Mouse (Mus musculus): ENCODE results near the gene Psmc3. TPM values are rescaled to one million over a fixed set of nuclear protein-coding genes. Genes with fewer than 3 reads are reported as not detected.

The Psmc3 gene
- polyA plus RNA-seq, 1 experiment from 2014 or later = 280 TPM

DNA sequence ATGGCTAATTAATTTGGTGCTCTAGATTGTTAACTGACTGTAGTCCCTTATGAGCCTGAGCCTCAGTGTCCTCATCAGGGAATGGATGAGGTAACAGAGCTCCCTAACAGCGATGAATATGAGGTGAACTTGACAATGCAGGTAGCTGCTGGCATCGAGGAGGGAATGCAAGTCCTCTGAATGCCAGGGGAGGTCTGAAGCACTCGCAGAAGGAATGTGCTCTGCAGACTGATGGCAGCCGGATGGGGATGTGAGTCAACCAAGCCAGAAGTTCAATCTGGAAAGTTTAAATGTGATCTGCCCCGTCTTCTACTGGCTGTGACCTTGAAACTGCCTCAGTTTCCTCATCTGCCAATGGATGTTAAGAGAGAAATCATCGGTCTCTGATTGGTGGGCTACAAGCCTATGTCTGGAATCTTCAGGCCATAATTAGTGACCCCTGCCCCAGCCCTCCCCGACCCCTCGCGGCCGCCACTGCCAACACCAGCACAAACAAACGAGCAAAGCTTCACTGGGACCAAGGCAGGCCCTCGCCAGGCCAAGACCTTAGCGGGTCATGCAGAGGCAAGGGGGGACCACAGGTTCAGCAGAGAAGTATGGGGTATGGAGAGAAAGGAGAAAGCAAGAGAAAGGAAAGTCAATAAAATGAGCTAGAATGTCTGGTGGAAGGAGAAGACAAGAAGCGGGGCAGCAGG, 15.6 kb downstream of the Psmc3 start:
- H3K27me3 ChIP-seq (replicated peaks; ENCODE audit: control insufficient read depth, insufficient read depth, low read length) = no peaks in the 10 kb centered on the region
- peaks cover 12% of the 10 kb centered on the region for H3K4me1 ChIP-seq (replicated peaks; ENCODE audit: control insufficient read depth, insufficient read depth, low read length)
- peak overlapping the region; percentile 57 for H3K9ac ChIP-seq (ENCODE audit: low read length)
- ATAC-seq (replicated peaks; ENCODE audit: low FRiP score, low TSS enrichment, low read depth) = 0 out of 2 replicates have a peak, but pooled peaks have one; percentile 0
- H3K4me3 ChIP-seq (ENCODE audit: low read depth, low read length) = peak overlapping the region; percentile 71
- peak overlapping the region; percentile 79; the same call in 1 of the 2 replicates for H3K27ac ChIP-seq (ENCODE audit: low read depth)
- whole genome bisulfite sequencing = 6% methylated on average over 14 of the region's 14 CpGs
- H3K4me2 ChIP-seq (ENCODE audit: low read length) = peak overlapping the region; percentile 65
- peaks cover 14% of the 10 kb centered on the region; the same call in 1 of the 2 replicates for H3K36me3 ChIP-seq (ENCODE audit: control insufficient read depth, insufficient read depth, low read length)
- DNase-seq (ENCODE audit: low spot score) = peak; percentile 63
- H3K9me3 ChIP-seq (ENCODE audit: control insufficient read depth, low read length) = no peaks in the 10 kb centered on the region

DNA sequence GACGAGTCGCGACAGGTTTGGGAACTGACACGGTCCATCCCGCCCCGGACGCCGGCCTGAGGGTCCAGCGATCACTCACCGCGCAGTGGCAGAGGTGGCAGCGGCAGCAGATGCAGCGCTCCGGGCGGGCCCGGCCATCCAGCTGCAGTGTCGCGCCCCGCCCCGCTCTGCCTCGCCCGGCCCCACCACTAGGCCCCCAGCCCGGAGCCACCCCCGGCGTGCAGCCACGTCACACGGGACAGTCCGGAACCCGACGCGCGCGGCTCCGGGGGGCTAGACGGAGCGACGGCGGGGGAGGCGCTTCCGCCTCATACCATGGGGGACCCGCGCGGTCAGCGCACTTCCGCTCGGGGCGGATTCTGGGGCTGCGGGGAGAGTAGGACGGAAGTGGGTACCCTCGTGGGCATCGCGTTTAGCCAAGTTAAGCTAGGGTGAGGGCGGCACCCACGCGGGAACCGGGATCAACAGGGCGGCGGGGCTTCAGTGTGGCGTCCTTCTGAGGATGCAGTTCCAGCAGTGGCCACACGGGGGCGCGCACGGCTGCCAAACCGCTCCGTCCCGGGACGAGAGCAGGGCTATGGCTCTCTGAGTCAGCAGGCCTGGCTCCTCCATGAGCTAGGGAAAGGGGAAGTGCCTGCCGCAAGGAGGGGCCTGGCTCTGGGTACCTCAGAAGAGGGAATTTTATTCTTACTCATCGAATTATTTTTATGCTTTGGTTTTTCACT, 16.4 kb downstream of the Psmc3 start, which contains the start of gene Slc39a13:
Gene Slc39a13, minus strand, starts transcription at position 342 of the 725 bp plus-strand sequence.
- H3K9me3 ChIP-seq (ENCODE audit: control insufficient read depth, low read length) = no peaks in the 10 kb centered on the region
- ATAC-seq (replicated peaks; ENCODE audit: low FRiP score, low TSS enrichment, low read depth) = peak; percentile 97
- under 1% methylated on average over 63 of the region's 69 CpGs for WGBS
- peak within 1 kb of the TSS; percentile 65 for H3K4me2 ChIP-seq (ENCODE audit: low read length)
- H3K4me3 ChIP-seq (ENCODE audit: low read depth, low read length) = peak within 1 kb of the TSS; percentile 71
- peaks cover 9% of the 10 kb centered on the region; the same call in 1 of the 2 replicates for H3K36me3 ChIP-seq (ENCODE audit: control insufficient read depth, insufficient read depth, low read length)
- no peaks in the 10 kb centered on the region for H3K27me3 ChIP-seq (replicated peaks; ENCODE audit: control insufficient read depth, insufficient read depth, low read length)
- peak within 1 kb of the TSS; percentile 79 for H3K27ac ChIP-seq (ENCODE audit: low read depth)
- peak; percentile 100 for DNase-seq (ENCODE audit: low spot score)
- H3K4me1 ChIP-seq (replicated peaks; ENCODE audit: control insufficient read depth, insufficient read depth, low read length) = peaks cover 12% of the 10 kb centered on the region
- peak within 1 kb of the TSS; percentile 57 for H3K9ac ChIP-seq (ENCODE audit: low read length)

- Histone ChIP-seq H3K27me3 (replicated peaks; ENCODE audit: control insufficient read depth, insufficient read depth, low read length) (no peaks in the 10 kb centered on the region), H3K9ac (ENCODE audit: low read length) (peak overlapping the region; percentile 57), H3K4me2 (ENCODE audit: low read length) (peak overlapping the region; percentile 65), H3K4me1 (replicated peaks; ENCODE audit: control insufficient read depth, insufficient read depth, low read length) (peaks cover 12% of the 10 kb centered on the region), H3K36me3 (ENCODE audit: control insufficient read depth, insufficient read depth, low read length) (peaks cover 7% of the 10 kb centered on the region; the same call in 1 of the 2 replicates), H3K9me3 (ENCODE audit: control insufficient read depth, low read length) (no peaks in the 10 kb centered on the region), H3K4me3 (ENCODE audit: low read depth, low read length) (peak overlapping the region; percentile 71), H3K27ac (ENCODE audit: low read depth) (peak overlapping the region; percentile 79)
- 85% methylated on average over 10 of the region's 10 CpGs for WGBS
- DNase-seq (ENCODE audit: low spot score) = no peak
- no peak for ATAC-seq (replicated peaks; ENCODE audit: low FRiP score, low TSS enrichment, low read depth)
These were observed 17.2 kb downstream of the Psmc3 start for GRCm38 (mm10) chr2:91071059-91071458.

DNA sequence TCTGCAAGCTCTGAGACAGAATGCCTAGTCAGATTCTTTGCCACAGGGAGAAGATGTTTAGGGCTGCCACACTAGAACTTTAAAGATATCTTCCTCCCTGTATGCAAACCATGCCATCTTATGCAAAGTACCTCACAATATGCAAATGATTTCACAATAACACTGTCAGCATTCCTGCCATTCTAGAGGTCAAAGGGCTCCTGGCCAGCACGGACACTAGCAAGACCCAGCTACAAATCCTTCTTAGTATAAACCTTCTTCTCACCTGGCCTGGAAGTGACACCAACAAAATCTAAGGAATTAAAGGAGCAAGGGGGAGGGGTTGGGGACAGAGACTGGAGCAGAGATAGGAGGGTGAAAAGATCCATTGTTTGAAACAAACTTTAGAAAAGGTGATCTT, 18.3 kb downstream of the Psmc3 start:
- DNase-seq (ENCODE audit: low spot score) (no peak), ATAC-seq (replicated peaks; ENCODE audit: low FRiP score, low TSS enrichment, low read depth) (no peak)
- Histone ChIP-seq H3K4me1 (replicated peaks; ENCODE audit: control insufficient read depth, insufficient read depth, low read length) (peaks cover 12% of the 10 kb centered on the region), H3K9me3 (ENCODE audit: control insufficient read depth, low read length) (no peaks in the 10 kb centered on the region), H3K4me3 (ENCODE audit: low read depth, low read length) (no peak overlapping the region), H3K27me3 (replicated peaks; ENCODE audit: control insufficient read depth, insufficient read depth, low read length) (no peaks in the 10 kb centered on the region), H3K27ac (ENCODE audit: low read depth) (no peak overlapping the region), H3K9ac (ENCODE audit: low read length) (no peak overlapping the region), H3K36me3 (ENCODE audit: control insufficient read depth, insufficient read depth, low read length) (peaks cover 3% of the 10 kb centered on the region; the same call in 1 of the 2 replicates), H3K4me2 (ENCODE audit: low read length) (no peak overlapping the region)
- 15% methylated on average over 1 of the region's 1 CpGs for WGBS

DNA sequence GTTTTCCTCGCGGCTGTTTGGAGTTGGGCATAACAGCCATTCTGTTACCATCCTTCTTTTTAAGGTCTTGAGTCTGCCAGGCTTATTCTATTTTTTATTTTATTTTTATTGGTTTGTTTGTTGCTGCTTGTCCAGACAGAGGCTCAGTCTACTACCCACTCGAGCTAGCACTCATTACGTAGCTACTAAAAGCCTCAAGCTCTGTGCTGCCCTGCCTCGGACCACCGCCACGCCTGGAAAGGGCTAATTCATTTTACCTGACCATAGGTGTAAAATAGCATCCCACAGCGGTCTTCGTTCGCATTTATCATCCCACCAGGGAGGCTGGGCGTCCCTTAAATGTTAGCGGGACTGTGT, 24.1 kb downstream of the Psmc3 start:
- 13% methylated on average over 12 of the region's 12 CpGs for WGBS
- Histone ChIP-seq H3K27me3 (replicated peaks; ENCODE audit: control insufficient read depth, insufficient read depth, low read length) (no peaks in the 10 kb centered on the region), H3K4me1 (replicated peaks; ENCODE audit: control insufficient read depth, insufficient read depth, low read length) (no peaks in the 10 kb centered on the region), H3K4me2 (ENCODE audit: low read length) (peak overlapping the region; percentile 64), H3K4me3 (ENCODE audit: low read depth, low read length) (peak overlapping the region; percentile 43), H3K9me3 (ENCODE audit: control insufficient read depth, low read length) (no peaks in the 10 kb centered on the region), H3K9ac (ENCODE audit: low read length) (peak overlapping the region; percentile 46; the same call in 1 of the 2 replicates), H3K36me3 (ENCODE audit: control insufficient read depth, insufficient read depth, low read length) (no peaks in the 10 kb centered on the region), H3K27ac (ENCODE audit: low read depth) (no peak overlapping the region)
- no peak for ATAC-seq (replicated peaks; ENCODE audit: low FRiP score, low TSS enrichment, low read depth)
- no peak for DNase-seq (ENCODE audit: low spot score)

- H3K4me3 ChIP-seq (ENCODE audit: low read depth, low read length) = peak overlapping the region; percentile 43
- H3K36me3 ChIP-seq (ENCODE audit: control insufficient read depth, insufficient read depth, low read length) = no peaks in the 10 kb centered on the region
- peak overlapping the region; percentile 46 for H3K9ac ChIP-seq (ENCODE audit: low read length)
- no peaks in the 10 kb centered on the region for H3K9me3 ChIP-seq (ENCODE audit: control insufficient read depth, low read length)
- no peak overlapping the region for H3K27ac ChIP-seq (ENCODE audit: low read depth)
- H3K4me2 ChIP-seq (ENCODE audit: low read length) = peak overlapping the region; percentile 64
- no peaks in the 10 kb centered on the region for H3K4me1 ChIP-seq (replicated peaks; ENCODE audit: control insufficient read depth, insufficient read depth, low read length)
- WGBS = under 1% methylated on average over 24 of the region's 36 CpGs
- ATAC-seq (replicated peaks; ENCODE audit: low FRiP score, low TSS enrichment, low read depth) (peak; percentile 67), DNase-seq (ENCODE audit: low spot score) (peak; percentile 72)
- no peaks in the 10 kb centered on the region for H3K27me3 ChIP-seq (replicated peaks; ENCODE audit: control insufficient read depth, insufficient read depth, low read length)
These were observed 24.7 kb downstream of the Psmc3 start for GRCm38 (mm10) chr2:91078314-91079025.

- Histone ChIP-seq H3K36me3 (ENCODE audit: control insufficient read depth, insufficient read depth, low read length) (no peaks in the 10 kb centered on the region), H3K9me3 (ENCODE audit: control insufficient read depth, low read length) (no peaks in the 10 kb centered on the region), H3K4me2 (ENCODE audit: low read length) (peak overlapping the region; percentile 64), H3K9ac (ENCODE audit: low read length) (peak overlapping the region; percentile 46), H3K27ac (ENCODE audit: low read depth) (no peak overlapping the region), H3K4me1 (replicated peaks; ENCODE audit: control insufficient read depth, insufficient read depth, low read length) (no peaks in the 10 kb centered on the region), H3K27me3 (replicated peaks; ENCODE audit: control insufficient read depth, insufficient read depth, low read length) (no peaks in the 10 kb centered on the region), H3K4me3 (ENCODE audit: low read depth, low read length) (peak overlapping the region; percentile 43)
- 31% methylated on average over 5 of the region's 5 CpGs for WGBS
- DNase-seq (ENCODE audit: low spot score) (no peak), ATAC-seq (replicated peaks; ENCODE audit: low FRiP score, low TSS enrichment, low read depth) (no peak)
These were observed 25.2 kb downstream of the Psmc3 start for GRCm38 (mm10) chr2:91079026-91079384.

DNA sequence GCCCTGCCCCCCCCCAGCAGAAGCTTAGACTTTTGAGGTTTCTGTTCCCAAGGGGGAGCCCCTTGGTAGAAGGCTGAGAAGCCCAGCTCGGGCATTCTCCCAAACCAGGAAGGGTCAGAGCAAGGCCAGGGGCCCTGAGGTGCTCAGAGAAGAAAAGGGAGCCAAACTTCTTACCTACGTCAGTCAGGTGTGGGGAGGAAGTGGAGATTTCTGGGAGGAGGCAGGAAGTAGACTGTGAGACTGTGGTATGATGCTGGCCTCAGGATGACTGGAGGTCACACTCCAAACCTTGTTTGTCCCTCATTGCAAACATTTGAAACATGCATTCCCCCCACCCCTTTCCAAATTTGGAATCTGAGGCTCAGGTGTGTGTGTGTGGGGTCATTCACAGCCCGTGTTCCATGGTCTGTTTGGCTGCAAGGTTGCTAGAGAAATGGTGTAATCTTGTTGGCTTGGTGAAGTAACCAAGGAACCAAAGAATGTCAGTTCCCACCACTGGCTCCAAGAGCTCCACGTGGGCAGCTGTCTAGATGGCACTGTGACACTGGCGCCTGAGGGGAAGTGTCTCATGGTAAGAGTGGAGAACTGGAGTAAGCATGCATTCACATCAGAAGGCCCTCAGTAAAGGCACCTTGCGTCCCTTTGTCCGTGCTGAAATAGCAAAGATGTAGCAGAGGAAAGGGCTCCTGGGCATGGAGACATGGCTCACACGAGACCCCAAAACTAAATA, 27.1 kb downstream of the Psmc3 start:
- Histone ChIP-seq H3K27ac (ENCODE audit: low read depth) (no peak overlapping the region), H3K4me3 (ENCODE audit: low read depth, low read length) (no peak overlapping the region), H3K9me3 (ENCODE audit: control insufficient read depth, low read length) (no peaks in the 10 kb centered on the region), H3K27me3 (replicated peaks; ENCODE audit: control insufficient read depth, insufficient read depth, low read length) (no peaks in the 10 kb centered on the region), H3K9ac (ENCODE audit: low read length) (no peak overlapping the region), H3K4me2 (ENCODE audit: low read length) (no peak overlapping the region), H3K4me1 (replicated peaks; ENCODE audit: control insufficient read depth, insufficient read depth, low read length) (no peaks in the 10 kb centered on the region), H3K36me3 (ENCODE audit: control insufficient read depth, insufficient read depth, low read length) (no peaks in the 10 kb centered on the region)
- ATAC-seq (replicated peaks; ENCODE audit: low FRiP score, low TSS enrichment, low read depth) = no peak
- no peak for DNase-seq (ENCODE audit: low spot score)
- WGBS = 69% methylated on average over 8 of the region's 8 CpGs

Measured in intestine, embryonic 14.5 days (tissue).